ENCODE assay signal across 8 mouse cellular contexts in genomic region chr8:70787941-70788667, GRCm38 (mm10). TPM values are rescaled to one million over a fixed set of nuclear protein-coding genes. Genes with fewer than 3 reads are reported as not detected.
A peak's percentile ranks its signal among the peaks of the same experiment; 100 is the strongest.
DNase-seq lines count a peak whose midpoint lies in the region; ATAC-seq lines count a peak whose summit lies in the region.

No protein-coding gene starts in this region.

- no peak overlapping the region for H3K4me2 ChIP-seq in limb, embryonic 15.5 days
- H3K4me2 ChIP-seq in neural tube, embryonic 15.5 days, result peak overlapping the region; percentile 30

- peaks cover 57% of the 10 kb centered on the region for H3K4me1 ChIP-seq in hindbrain, embryonic 10.5 days (replicated peaks)
- peaks cover 44% of the 10 kb centered on the region for H3K4me1 ChIP-seq in limb, embryonic 15.5 days
- peaks cover 29% of the 10 kb centered on the region for H3K4me1 ChIP-seq in neural tube, embryonic 15.5 days

- H3K27me3 ChIP-seq in hindbrain, embryonic 10.5 days (ENCODE audit: insufficient read depth, poor library complexity, severe bottlenecking), result peaks cover 46% of the 10 kb centered on the region
- H3K27me3 ChIP-seq in limb, embryonic 15.5 days, result no peaks in the 10 kb centered on the region
- peaks cover 7% of the 10 kb centered on the region for H3K27me3 ChIP-seq in neural tube, embryonic 15.5 days (replicated peaks)

- no peaks in the 10 kb centered on the region for H3K9me3 ChIP-seq in hindbrain, embryonic 10.5 days
- H3K9me3 ChIP-seq in limb, embryonic 15.5 days, result no peaks in the 10 kb centered on the region
- no peaks in the 10 kb centered on the region for H3K9me3 ChIP-seq in neural tube, embryonic 15.5 days (replicated peaks)

- peak overlapping the region; percentile 20; the same call in 1 of the 2 replicates for H3K27ac ChIP-seq in hindbrain, embryonic 10.5 days
- H3K27ac ChIP-seq in limb, embryonic 15.5 days, result 0 out of 2 replicates have a peak overlapping the region, but pooled peaks have one; percentile 40
- no peak overlapping the region for H3K27ac ChIP-seq in neural tube, embryonic 15.5 days (replicated peaks)

- peaks cover 68% of the 10 kb centered on the region for H3K36me3 ChIP-seq in hindbrain, embryonic 10.5 days
- peaks cover 66% of the 10 kb centered on the region for H3K36me3 ChIP-seq in limb, embryonic 15.5 days
- H3K36me3 ChIP-seq in neural tube, embryonic 15.5 days, result peaks cover 53% of the 10 kb centered on the region

- peak; percentile 73 for DNase-seq in urinary bladder, postnatal 14 days (ENCODE audit: low spot score)
- DNase-seq in urinary bladder, postnatal 36 days (ENCODE audit: low spot score in 2 of 2), result no peak
- peak; percentile 82 for DNase-seq in hindbrain, embryonic 10.5 days (ENCODE audit: low spot score)
- DNase-seq in frontal cortex, adult 2 months (ENCODE audit: extremely low spot score in 1 of 2, low spot score in 1 of 2), result no peak

- no peak for ATAC-seq in limb, embryonic 15.5 days (ENCODE audit: insufficient number of reproducible peaks, low FRiP score, low TSS enrichment, low read depth)
- ATAC-seq in neural tube, embryonic 15.5 days (ENCODE audit: low FRiP score), result no peak
- no peak for ATAC-seq in erythroid progenitor cell, adult 5-6 weeks (replicated peaks; ENCODE audit: low FRiP score, poor library complexity, severe bottlenecking)
- no peak for ATAC-seq in megakaryocyte progenitor cell, adult 5-6 weeks (replicated peaks; ENCODE audit: poor library complexity)

- H3K9ac ChIP-seq in limb, embryonic 15.5 days, result no peak overlapping the region
- no peak overlapping the region for H3K9ac ChIP-seq in neural tube, embryonic 15.5 days (replicated peaks)

- WGBS in hindbrain, embryonic 10.5 days, result 14% methylated on average over 30 of the region's 30 CpGs
- 33% methylated on average over 30 of the region's 30 CpGs for WGBS in limb, embryonic 15.5 days
- WGBS in neural tube, embryonic 15.5 days, result 26% methylated on average over 30 of the region's 30 CpGs

- H3K4me3 ChIP-seq in hindbrain, embryonic 10.5 days, result peak overlapping the region; percentile 43
- H3K4me3 ChIP-seq in limb, embryonic 15.5 days, result no peak overlapping the region
- peak overlapping the region; percentile 1; the same call in 1 of the 2 replicates for H3K4me3 ChIP-seq in neural tube, embryonic 15.5 days (replicated peaks)

RNA-seq across cellular contexts. Expression of gene Pik3r2, which starts 11.6 kb away (rescaled TPM):
- polyA plus RNA-seq in hindbrain, embryonic 10.5 days (2016; fragmentation: Nextera tagmentation; extraction: Ambion mirVana), result 73.4 and 82.1 TPM in 2 replicates
- polyA plus RNA-seq in limb, embryonic 15.5 days (2015; fragmentation: Nextera tagmentation; extraction: Ambion mirVana), result 85.8 and 91.4 TPM in 2 replicates
- polyA plus RNA-seq in neural tube, embryonic 15.5 days (2015; fragmentation: Nextera tagmentation; extraction: Ambion mirVana), result 97.5 and 102 TPM in 2 replicates
- 3.8 and 5.4 TPM in 2 replicates for total RNA-seq in erythroid progenitor cell, adult 5-6 weeks (2015; ENCODE audit: low replicate concordance)
- total RNA-seq in erythroid progenitor cell, adult 5-6 weeks (2017; ENCODE audit: low replicate concordance), result 7.3 and 8.0 TPM in 2 replicates
- 5.7 and 6.0 TPM in 2 replicates for total RNA-seq in megakaryocyte progenitor cell, adult 5-6 weeks (2015)
- 18.1 and 18.5 TPM in 2 replicates for total RNA-seq in megakaryocyte progenitor cell, adult 5-6 weeks (2017)
- polyA plus RNA-seq in frontal cortex, adult 2 months (2012; rRNA removed), result 180 and 183 TPM in 2 replicates

RNA-seq across cellular contexts. Expression of gene Mast3, which starts 16.8 kb away (rescaled TPM):
- 11.4 and 18.2 TPM in 2 replicates for polyA plus RNA-seq in hindbrain, embryonic 10.5 days (2016; fragmentation: Nextera tagmentation; extraction: Ambion mirVana)
- 13.8 and 14.4 TPM in 2 replicates for polyA plus RNA-seq in limb, embryonic 15.5 days (2015; fragmentation: Nextera tagmentation; extraction: Ambion mirVana)
- polyA plus RNA-seq in neural tube, embryonic 15.5 days (2015; fragmentation: Nextera tagmentation; extraction: Ambion mirVana), result 18.9 and 21.0 TPM in 2 replicates
- 13.4 and 14.4 TPM in 2 replicates for total RNA-seq in erythroid progenitor cell, adult 5-6 weeks (2015; ENCODE audit: low replicate concordance)
- total RNA-seq in erythroid progenitor cell, adult 5-6 weeks (2017; ENCODE audit: low replicate concordance), result 2.7 and 3.0 TPM in 2 replicates
- 48.7 and 50.0 TPM in 2 replicates for total RNA-seq in megakaryocyte progenitor cell, adult 5-6 weeks (2015)
- total RNA-seq in megakaryocyte progenitor cell, adult 5-6 weeks (2017), result 13.9 and 16.7 TPM in 2 replicates
- polyA plus RNA-seq in frontal cortex, adult 2 months (2012; rRNA removed), result 178 and 202 TPM in 2 replicates

RNA-seq across cellular contexts. Expression of gene Il12rb1, which starts 20.1 kb away (rescaled TPM):
- 0.05 TPM in 1 of 2 replicates, not detected in the other for polyA plus RNA-seq in hindbrain, embryonic 10.5 days (2016; fragmentation: Nextera tagmentation; extraction: Ambion mirVana)
- 0.13 and 0.35 TPM in 2 replicates for polyA plus RNA-seq in limb, embryonic 15.5 days (2015; fragmentation: Nextera tagmentation; extraction: Ambion mirVana)
- polyA plus RNA-seq in neural tube, embryonic 15.5 days (2015; fragmentation: Nextera tagmentation; extraction: Ambion mirVana), result 0.14 and 1.4 TPM in 2 replicates
- total RNA-seq in erythroid progenitor cell, adult 5-6 weeks (2015; ENCODE audit: low replicate concordance), result 0.84 and 1.1 TPM in 2 replicates
- 0.13 and 0.53 TPM in 2 replicates for total RNA-seq in erythroid progenitor cell, adult 5-6 weeks (2017; ENCODE audit: low replicate concordance)
- total RNA-seq in megakaryocyte progenitor cell, adult 5-6 weeks (2015), result 0.07 and 0.64 TPM in 2 replicates
- 1.0 and 1.7 TPM in 2 replicates for total RNA-seq in megakaryocyte progenitor cell, adult 5-6 weeks (2017)
- polyA plus RNA-seq in frontal cortex, adult 2 months (2012; rRNA removed), result 0.48 and 0.71 TPM in 2 replicates

RNA-seq across cellular contexts. Expression of gene Mpv17l2, which starts 27.4 kb away (rescaled TPM):
- 35.0 and 40.6 TPM in 2 replicates for polyA plus RNA-seq in hindbrain, embryonic 10.5 days (2016; fragmentation: Nextera tagmentation; extraction: Ambion mirVana)
- 41.9 and 46.1 TPM in 2 replicates for polyA plus RNA-seq in limb, embryonic 15.5 days (2015; fragmentation: Nextera tagmentation; extraction: Ambion mirVana)
- polyA plus RNA-seq in neural tube, embryonic 15.5 days (2015; fragmentation: Nextera tagmentation; extraction: Ambion mirVana), result 40.5 and 43.5 TPM in 2 replicates
- 16.9 and 31.0 TPM in 2 replicates for total RNA-seq in erythroid progenitor cell, adult 5-6 weeks (2015; ENCODE audit: low replicate concordance)
- total RNA-seq in erythroid progenitor cell, adult 5-6 weeks (2017; ENCODE audit: low replicate concordance), result 5.1 and 30.4 TPM in 2 replicates
- total RNA-seq in megakaryocyte progenitor cell, adult 5-6 weeks (2015), result 37.4 and 41.4 TPM in 2 replicates
- 10.2 and 10.4 TPM in 2 replicates for total RNA-seq in megakaryocyte progenitor cell, adult 5-6 weeks (2017)
- polyA plus RNA-seq in frontal cortex, adult 2 months (2012; rRNA removed), result 47.6 and 60.6 TPM in 2 replicates

RNA-seq across cellular contexts. Expression of gene Rab3a, which starts 33.6 kb away (rescaled TPM):
- 24.8 and 70.3 TPM in 2 replicates for polyA plus RNA-seq in hindbrain, embryonic 10.5 days (2016; fragmentation: Nextera tagmentation; extraction: Ambion mirVana)
- 17.1 and 19.4 TPM in 2 replicates for polyA plus RNA-seq in limb, embryonic 15.5 days (2015; fragmentation: Nextera tagmentation; extraction: Ambion mirVana)
- polyA plus RNA-seq in neural tube, embryonic 15.5 days (2015; fragmentation: Nextera tagmentation; extraction: Ambion mirVana), result 536 and 627 TPM in 2 replicates
- 7.1 TPM in 1 of 2 replicates, not detected in the other for total RNA-seq in erythroid progenitor cell, adult 5-6 weeks (2015; ENCODE audit: low replicate concordance)
- 2.2 and 4.9 TPM in 2 replicates for total RNA-seq in erythroid progenitor cell, adult 5-6 weeks (2017; ENCODE audit: low replicate concordance)
- total RNA-seq in megakaryocyte progenitor cell, adult 5-6 weeks (2015), result 2.6 and 3.6 TPM in 2 replicates
- total RNA-seq in megakaryocyte progenitor cell, adult 5-6 weeks (2017), result 2.1 and 6.6 TPM in 2 replicates
- polyA plus RNA-seq in frontal cortex, adult 2 months (2012; rRNA removed), result 1,054 and 1,113 TPM in 2 replicates

Comparison
In these comparisons a context has a peak if more than half of its experiments do, and no peak if none do; other contexts are left out.
1. DNase-seq: peak in urinary bladder, postnatal 14 days (single experiment) and hindbrain, embryonic 10.5 days (single experiment); none in urinary bladder, postnatal 36 days (0 of 2) and frontal cortex, adult 2 months (0 of 2).